Mouse (Mus musculus) layer of hippocampus, adult 18-20 months (tissue): ENCODE measurements at regions not wholly inside any gene's neighbourhood (a gene's known extent, or its start where the extent isn't known, plus 50 kb on each side); places are given as distances from the start of the nearest gene placed in this dataset.

ENCODE experiments used
- DNase-seq, 2 experiments: peaks; one replicate each; pipeline ENCODE4 v3.0.0; 2022; ENCODE audit warnings: low spot score in 2 of 2

- DNase-seq, result peak; percentile 50 to 83
Observed at GRCm38 (mm10) chr13:54285968-54286367, 85.2 kb upstream of the Cplx2 start.

GRCm38 (mm10) chr13:54286616-54287015 is 84.5 kb upstream of the Cplx2 start:
- DNase-seq, result no peak

GRCm38 (mm10) chr13:54290066-54290465 is 81.1 kb upstream of the Cplx2 start:
- no peak for DNase-seq

GRCm38 (mm10) chr13:54292394-54292793 is 78.8 kb upstream of the Cplx2 start:
- DNase-seq, result no peak

GRCm38 (mm10) chr13:54293006-54293405 is 78.1 kb upstream of the Cplx2 start:
- DNase-seq, result no peak

- no peak for DNase-seq
Observed at GRCm38 (mm10) chr13:54295475-54296259, 75.5 kb upstream of the Cplx2 start.

GRCm38 (mm10) chr13:54296260-54296555 is 74.9 kb upstream of the Cplx2 start:
- no peak for DNase-seq

- DNase-seq, result no peak
Observed at GRCm38 (mm10) chr13:54298851-54299250, 72.3 kb upstream of the Cplx2 start.

GRCm38 (mm10) chr13:54299295-54299694 is 71.9 kb upstream of the Cplx2 start:
- DNase-seq, result no peak

GRCm38 (mm10) chr13:54301110-54301509 is 70.0 kb upstream of the Cplx2 start:
- DNase-seq, result no peak

- no peak for DNase-seq
Observed at GRCm38 (mm10) chr13:54301677-54302076, 69.5 kb upstream of the Cplx2 start.

GRCm38 (mm10) chr13:54302351-54303070 is 68.6 kb upstream of the Cplx2 start:
- DNase-seq, result peak in 1 of 2 experiments; percentile 71

- DNase-seq, result peak; percentile 72 to 91
Observed at GRCm38 (mm10) chr13:54303071-54303924, 67.9 kb upstream of the Cplx2 start.

GRCm38 (mm10) chr13:54304251-54304650 is 66.9 kb upstream of the Cplx2 start:
- no peak for DNase-seq

GRCm38 (mm10) chr13:54308591-54308990 is 62.6 kb upstream of the Cplx2 start:
- DNase-seq, result peak in 1 of 2 experiments; percentile 50

- DNase-seq, result peak; percentile 72 to 86
Observed at GRCm38 (mm10) chr13:54309354-54309753, 61.8 kb upstream of the Cplx2 start.

- no peak for DNase-seq
Observed at GRCm38 (mm10) chr13:54310144-54310543, 61.0 kb upstream of the Cplx2 start.

GRCm38 (mm10) chr13:54311327-54312026 is 59.7 kb upstream of the Cplx2 start:
- DNase-seq, result no peak

- DNase-seq, result peak in 1 of 2 experiments; percentile 81
Observed at GRCm38 (mm10) chr13:54312405-54313185, 58.6 kb upstream of the Cplx2 start.

GRCm38 (mm10) chr13:54315333-54315732 is 55.8 kb upstream of the Cplx2 start:
- DNase-seq, result no peak
